Mouse (Mus musculus): ENCODE results near the gene Auts2. TPM values are rescaled to one million over a fixed set of nuclear protein-coding genes. Genes with fewer than 3 reads are reported as not detected.

Gene Auts2
- polyA plus RNA-seq, 1 experiment from 2014 or later = 53.4 TPM

DNA sequence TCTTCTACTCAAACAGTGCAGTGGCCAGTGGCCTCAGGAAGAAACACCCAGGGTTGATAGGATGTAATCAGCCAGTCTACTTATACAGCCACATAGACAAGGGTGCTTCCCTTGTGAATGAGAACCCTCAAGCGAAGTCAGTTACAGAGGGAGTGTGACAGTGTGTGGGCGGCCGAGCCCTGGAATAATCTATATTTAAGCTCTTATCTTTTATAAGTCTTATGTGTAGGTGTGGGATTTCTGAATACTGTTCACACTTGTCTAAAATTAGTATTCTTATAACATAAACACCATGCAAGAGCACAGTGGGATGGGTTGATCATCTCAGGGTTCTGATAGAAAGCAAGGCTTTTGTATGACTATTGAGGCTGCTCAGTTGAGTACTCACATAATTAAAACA, 411.2 kb downstream of the Auts2 start:
- no peaks in the 10 kb centered on the region for H3K27me3 ChIP-seq (ENCODE audit: control insufficient read depth, insufficient read depth, low read length)
- WGBS = 95% methylated on average over 3 of the region's 3 CpGs
- H3K9me3 ChIP-seq (ENCODE audit: control insufficient read depth, low read length) = no peaks in the 10 kb centered on the region
- H3K4me3 ChIP-seq (ENCODE audit: low read depth, low read length) = no peak overlapping the region
- H3K4me1 ChIP-seq (ENCODE audit: control insufficient read depth, insufficient read depth, low read length) = no peaks in the 10 kb centered on the region
- no peak overlapping the region for H3K4me2 ChIP-seq (ENCODE audit: low read depth, severe bottlenecking)
- H3K27ac ChIP-seq (replicated peaks; ENCODE audit: low read depth, low read length) = no peak overlapping the region
- ATAC-seq (ENCODE audit: insufficient number of reproducible peaks, low FRiP score, low TSS enrichment, low read depth) = no peak
- H3K9ac ChIP-seq (ENCODE audit: low read length) = no peak overlapping the region
- no peak for DNase-seq (ENCODE audit: low spot score)
- no peaks in the 10 kb centered on the region for H3K36me3 ChIP-seq (ENCODE audit: control insufficient read depth, insufficient read depth, low read length)

- 58% methylated on average over 4 of the region's 4 CpGs for WGBS
- Histone ChIP-seq H3K9ac (ENCODE audit: low read length) (no peak overlapping the region), H3K27ac (replicated peaks; ENCODE audit: low read depth, low read length) (no peak overlapping the region), H3K4me2 (ENCODE audit: low read depth, severe bottlenecking) (no peak overlapping the region), H3K9me3 (ENCODE audit: control insufficient read depth, low read length) (no peaks in the 10 kb centered on the region), H3K4me1 (ENCODE audit: control insufficient read depth, insufficient read depth, low read length) (no peaks in the 10 kb centered on the region), H3K4me3 (ENCODE audit: low read depth, low read length) (no peak overlapping the region), H3K27me3 (ENCODE audit: control insufficient read depth, insufficient read depth, low read length) (no peaks in the 10 kb centered on the region), H3K36me3 (ENCODE audit: control insufficient read depth, insufficient read depth, low read length) (no peaks in the 10 kb centered on the region)
- DNase-seq (ENCODE audit: low spot score) (no peak), ATAC-seq (ENCODE audit: insufficient number of reproducible peaks, low FRiP score, low TSS enrichment, low read depth) (no peak)
These were observed 412.6 kb downstream of the Auts2 start for GRCm38 (mm10) chr5:132130577-132130976.

- 91% methylated on average over 12 of the region's 12 CpGs for WGBS
- Histone ChIP-seq H3K27ac (replicated peaks; ENCODE audit: low read depth, low read length) (no peak overlapping the region), H3K4me3 (ENCODE audit: low read depth, low read length) (no peak overlapping the region), H3K9me3 (ENCODE audit: control insufficient read depth, low read length) (no peaks in the 10 kb centered on the region), H3K36me3 (ENCODE audit: control insufficient read depth, insufficient read depth, low read length) (no peaks in the 10 kb centered on the region), H3K27me3 (ENCODE audit: control insufficient read depth, insufficient read depth, low read length) (no peaks in the 10 kb centered on the region), H3K4me2 (ENCODE audit: low read depth, severe bottlenecking) (no peak overlapping the region), H3K4me1 (ENCODE audit: control insufficient read depth, insufficient read depth, low read length) (no peaks in the 10 kb centered on the region), H3K9ac (ENCODE audit: low read length) (no peak overlapping the region)
- no peak for DNase-seq (ENCODE audit: low spot score)
- no peak for ATAC-seq (ENCODE audit: insufficient number of reproducible peaks, low FRiP score, low TSS enrichment, low read depth)
These were observed 416.5 kb downstream of the Auts2 start for GRCm38 (mm10) chr5:132126626-132127025.

GRCm38 (mm10) chr5:132115631-132116030, 427.5 kb downstream of the Auts2 start:
- no peak overlapping the region for H3K4me2 ChIP-seq (ENCODE audit: low read depth, severe bottlenecking)
- no peaks in the 10 kb centered on the region for H3K27me3 ChIP-seq (ENCODE audit: control insufficient read depth, insufficient read depth, low read length)
- WGBS = 71% methylated on average over 3 of the region's 3 CpGs
- DNase-seq (ENCODE audit: low spot score) (no peak), ATAC-seq (ENCODE audit: insufficient number of reproducible peaks, low FRiP score, low TSS enrichment, low read depth) (no peak)
- no peaks in the 10 kb centered on the region; the same call in 1 of the 2 replicates for H3K4me1 ChIP-seq (ENCODE audit: control insufficient read depth, insufficient read depth, low read length)
- no peak overlapping the region for H3K4me3 ChIP-seq (ENCODE audit: low read depth, low read length)
- no peak overlapping the region for H3K27ac ChIP-seq (replicated peaks; ENCODE audit: low read depth, low read length)
- H3K36me3 ChIP-seq (ENCODE audit: control insufficient read depth, insufficient read depth, low read length) = no peaks in the 10 kb centered on the region
- no peak overlapping the region for H3K9ac ChIP-seq (ENCODE audit: low read length)
- no peaks in the 10 kb centered on the region for H3K9me3 ChIP-seq (ENCODE audit: control insufficient read depth, low read length)

GRCm38 (mm10) chr5:132114561-132115301, 428.4 kb downstream of the Auts2 start:
- Histone ChIP-seq H3K4me2 (ENCODE audit: low read depth, severe bottlenecking) (no peak overlapping the region), H3K36me3 (ENCODE audit: control insufficient read depth, insufficient read depth, low read length) (no peaks in the 10 kb centered on the region), H3K4me3 (ENCODE audit: low read depth, low read length) (no peak overlapping the region), H3K9me3 (ENCODE audit: control insufficient read depth, low read length) (no peaks in the 10 kb centered on the region), H3K27me3 (ENCODE audit: control insufficient read depth, insufficient read depth, low read length) (no peaks in the 10 kb centered on the region), H3K9ac (ENCODE audit: low read length) (no peak overlapping the region), H3K27ac (replicated peaks; ENCODE audit: low read depth, low read length) (no peak overlapping the region), H3K4me1 (ENCODE audit: control insufficient read depth, insufficient read depth, low read length) (no peaks in the 10 kb centered on the region; the same call in 1 of the 2 replicates)
- 78% methylated on average over 8 of the region's 8 CpGs for WGBS
- ATAC-seq (ENCODE audit: insufficient number of reproducible peaks, low FRiP score, low TSS enrichment, low read depth) = no peak
- no peak for DNase-seq (ENCODE audit: low spot score)

GRCm38 (mm10) chr5:132113480-132113879, 429.7 kb downstream of the Auts2 start:
- H3K4me1 ChIP-seq (ENCODE audit: control insufficient read depth, insufficient read depth, low read length) = no peaks in the 10 kb centered on the region; the same call in 1 of the 2 replicates
- no peak overlapping the region for H3K9ac ChIP-seq (ENCODE audit: low read length)
- H3K9me3 ChIP-seq (ENCODE audit: control insufficient read depth, low read length) = no peaks in the 10 kb centered on the region
- H3K4me3 ChIP-seq (ENCODE audit: low read depth, low read length) = no peak overlapping the region
- DNase-seq (ENCODE audit: low spot score) = no peak
- no peaks in the 10 kb centered on the region for H3K36me3 ChIP-seq (ENCODE audit: control insufficient read depth, insufficient read depth, low read length)
- 72% methylated on average over 7 of the region's 7 CpGs for WGBS
- H3K27me3 ChIP-seq (ENCODE audit: control insufficient read depth, insufficient read depth, low read length) = no peaks in the 10 kb centered on the region
- H3K4me2 ChIP-seq (ENCODE audit: low read depth, severe bottlenecking) = no peak overlapping the region
- no peak overlapping the region for H3K27ac ChIP-seq (replicated peaks; ENCODE audit: low read depth, low read length)
- no peak for ATAC-seq (ENCODE audit: insufficient number of reproducible peaks, low FRiP score, low TSS enrichment, low read depth)

- H3K36me3 ChIP-seq (ENCODE audit: control insufficient read depth, insufficient read depth, low read length) = no peaks in the 10 kb centered on the region
- no peak overlapping the region for H3K9ac ChIP-seq (ENCODE audit: low read length)
- no peak overlapping the region for H3K27ac ChIP-seq (replicated peaks; ENCODE audit: low read depth, low read length)
- H3K27me3 ChIP-seq (ENCODE audit: control insufficient read depth, insufficient read depth, low read length) = no peaks in the 10 kb centered on the region
- no peaks in the 10 kb centered on the region for H3K9me3 ChIP-seq (ENCODE audit: control insufficient read depth, low read length)
- 93% methylated on average over 7 of the region's 7 CpGs for WGBS
- no peaks in the 10 kb centered on the region; the same call in 1 of the 2 replicates for H3K4me1 ChIP-seq (ENCODE audit: control insufficient read depth, insufficient read depth, low read length)
- H3K4me3 ChIP-seq (ENCODE audit: low read depth, low read length) = no peak overlapping the region
- no peak for DNase-seq (ENCODE audit: low spot score)
- ATAC-seq (ENCODE audit: insufficient number of reproducible peaks, low FRiP score, low TSS enrichment, low read depth) = no peak
- H3K4me2 ChIP-seq (ENCODE audit: low read depth, severe bottlenecking) = no peak overlapping the region
These were observed 430.5 kb downstream of the Auts2 start for GRCm38 (mm10) chr5:132112666-132113065.

- no peak overlapping the region for H3K4me2 ChIP-seq (ENCODE audit: low read depth, severe bottlenecking)
- no peak overlapping the region for H3K4me3 ChIP-seq (ENCODE audit: low read depth, low read length)
- no peak for DNase-seq (ENCODE audit: low spot score)
- no peaks in the 10 kb centered on the region for H3K27me3 ChIP-seq (ENCODE audit: control insufficient read depth, insufficient read depth, low read length)
- no peaks in the 10 kb centered on the region for H3K4me1 ChIP-seq (ENCODE audit: control insufficient read depth, insufficient read depth, low read length)
- H3K36me3 ChIP-seq (ENCODE audit: control insufficient read depth, insufficient read depth, low read length) = no peaks in the 10 kb centered on the region
- 92% methylated on average over 4 of the region's 4 CpGs for WGBS
- no peak overlapping the region for H3K27ac ChIP-seq (replicated peaks; ENCODE audit: low read depth, low read length)
- H3K9me3 ChIP-seq (ENCODE audit: control insufficient read depth, low read length) = no peaks in the 10 kb centered on the region
- H3K9ac ChIP-seq (ENCODE audit: low read length) = no peak overlapping the region
- ATAC-seq (ENCODE audit: insufficient number of reproducible peaks, low FRiP score, low TSS enrichment, low read depth) = no peak
These were observed 440.7 kb downstream of the Auts2 start for GRCm38 (mm10) chr5:132102426-132102825.

- no peaks in the 10 kb centered on the region for H3K36me3 ChIP-seq (ENCODE audit: control insufficient read depth, insufficient read depth, low read length)
- no peak overlapping the region for H3K4me2 ChIP-seq (ENCODE audit: low read depth, severe bottlenecking)
- H3K4me1 ChIP-seq (ENCODE audit: control insufficient read depth, insufficient read depth, low read length) = no peaks in the 10 kb centered on the region
- DNase-seq (ENCODE audit: low spot score) (no peak), ATAC-seq (ENCODE audit: insufficient number of reproducible peaks, low FRiP score, low TSS enrichment, low read depth) (no peak)
- no peak overlapping the region for H3K4me3 ChIP-seq (ENCODE audit: low read depth, low read length)
- no peaks in the 10 kb centered on the region for H3K9me3 ChIP-seq (ENCODE audit: control insufficient read depth, low read length)
- no peak overlapping the region for H3K9ac ChIP-seq (ENCODE audit: low read length)
- H3K27ac ChIP-seq (replicated peaks; ENCODE audit: low read depth, low read length) = no peak overlapping the region
- no peaks in the 10 kb centered on the region for H3K27me3 ChIP-seq (ENCODE audit: control insufficient read depth, insufficient read depth, low read length)
- 49% methylated on average over 3 of the region's 3 CpGs for WGBS
These were observed 444.7 kb downstream of the Auts2 start for GRCm38 (mm10) chr5:132098461-132098860.

Data from limb, embryonic 11.5 days (tissue).